Mouse (Mus musculus): ENCODE measurements around the gene Fam118b. TPM values are rescaled to one million over a fixed set of nuclear protein-coding genes. Genes with fewer than 3 reads are reported as not detected.

The Fam118b gene
- polyA plus RNA-seq, 1 experiment: 11.4 TPM

DNA sequence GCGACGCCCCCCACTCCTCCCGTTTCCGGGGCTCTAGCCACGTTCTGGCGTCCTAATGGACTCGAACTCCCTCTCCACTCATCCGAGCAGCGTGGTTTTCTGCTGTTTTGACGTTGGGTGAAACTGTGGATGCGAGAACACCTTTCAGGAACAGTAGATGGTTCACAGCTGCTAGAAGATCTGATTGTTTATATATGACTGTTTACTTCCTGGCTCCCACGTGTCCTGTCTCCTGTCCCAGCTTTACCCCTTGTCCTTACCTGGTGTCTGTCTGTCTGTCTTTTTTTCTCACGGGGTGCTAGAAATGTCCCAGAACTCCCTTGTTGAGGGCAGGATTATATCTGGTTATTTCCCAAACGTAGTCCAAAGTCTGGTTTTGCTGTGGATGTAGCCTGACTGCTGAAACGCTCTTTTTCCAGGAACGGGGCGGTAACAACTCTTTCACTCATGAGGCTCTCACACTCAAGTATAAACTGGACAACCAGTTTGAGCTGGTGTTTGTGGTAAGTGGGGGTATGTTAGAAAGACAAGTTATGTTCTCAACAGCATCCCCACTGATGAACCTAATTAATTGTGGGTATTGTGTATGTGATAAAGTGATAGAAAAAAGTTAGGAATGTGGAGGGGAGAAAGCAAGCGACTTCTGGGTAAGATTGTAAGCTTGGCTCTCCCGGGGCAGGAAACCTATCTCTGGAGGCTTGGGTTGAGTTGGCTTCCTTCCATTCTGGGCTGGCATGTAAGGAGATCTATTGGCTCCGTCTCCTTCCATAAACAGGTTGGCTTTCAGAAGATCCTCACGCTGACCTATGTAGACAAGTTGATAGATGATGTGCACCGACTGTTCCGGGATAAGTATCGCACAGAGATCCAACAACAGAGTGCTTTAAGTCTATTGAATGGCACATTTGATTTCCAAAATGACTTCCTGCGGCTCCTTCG, 55.8 kb downstream of the Fam118b start:
- peaks cover 2% of the 10 kb centered on the region; the same call in 1 of the 2 replicates for H3K4me1 ChIP-seq (ENCODE audit: control insufficient read depth, insufficient read depth, low read length)
- WGBS: 29% methylated on average over 26 of the region's 26 CpGs
- peak overlapping the region; percentile 88 for H3K4me3 ChIP-seq (replicated peaks; ENCODE audit: control insufficient read depth, low read depth, low read length)
- TF ChIP-seq CTCF (IDR thresholded peaks at IDR 0.05; ENCODE audit: control insufficient read depth, insufficient read depth, low read length): no peak
- peak overlapping the region; percentile 58 for H3K27ac ChIP-seq (ENCODE audit: control insufficient read depth, insufficient read depth, low read depth, low read length, poor library complexity)

DNA sequence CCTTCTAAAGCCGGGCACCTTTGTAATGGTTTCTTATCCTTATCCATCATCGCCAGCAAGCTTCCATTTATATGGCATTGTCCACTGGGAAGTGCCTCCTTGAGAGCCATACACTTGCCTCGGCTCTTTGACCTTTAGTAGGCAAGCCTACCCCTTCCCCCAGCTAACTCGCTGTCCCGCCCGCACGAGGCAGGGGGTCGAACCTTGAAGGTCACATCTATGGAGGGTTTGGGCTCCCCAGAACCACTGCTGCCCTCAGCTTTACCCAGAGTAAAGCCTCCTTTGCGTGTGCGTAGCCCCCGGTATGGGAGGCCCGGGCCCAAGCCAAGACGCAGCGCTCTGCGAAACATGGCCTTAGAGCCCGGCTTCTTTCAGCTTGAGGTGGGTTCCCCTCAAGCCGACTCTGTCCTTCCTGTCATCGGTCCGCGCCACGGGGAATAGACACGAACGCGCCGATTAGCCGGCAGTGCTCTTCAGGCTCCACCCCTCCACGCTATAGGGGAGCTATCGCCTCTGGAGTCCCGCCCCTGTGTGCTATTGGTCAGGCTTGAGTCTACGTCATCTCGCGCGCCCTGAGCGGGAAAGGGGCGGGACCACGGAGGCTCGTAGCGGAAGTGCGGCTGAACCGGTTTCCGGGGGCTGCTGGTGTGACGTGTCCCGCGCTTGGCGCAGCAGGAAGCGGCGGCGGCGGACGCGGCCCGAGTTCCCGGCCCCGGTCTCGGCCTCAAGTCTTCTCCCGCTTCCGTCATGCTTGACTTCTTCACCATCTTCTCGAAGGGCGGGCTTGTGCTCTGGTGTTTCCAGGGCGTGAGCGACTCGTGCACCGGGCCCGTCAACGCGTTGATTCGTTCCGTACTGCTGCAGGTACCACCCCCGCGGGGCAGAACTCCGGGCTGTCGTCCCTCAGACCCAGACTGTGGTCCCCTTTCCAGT, 56.8 kb downstream of the Fam118b start, which contains the start of gene Foxred1:
Foxred1 (minus strand) TSS at position 514 of the 933 bp plus-strand sequence.
- under 1% methylated on average over 72 of the region's 72 CpGs for WGBS
- peaks cover 2% of the 10 kb centered on the region; the same call in 1 of the 2 replicates for H3K4me1 ChIP-seq (ENCODE audit: control insufficient read depth, insufficient read depth, low read length)
- H3K27ac ChIP-seq (ENCODE audit: control insufficient read depth, insufficient read depth, low read depth, low read length, poor library complexity): peak within 1 kb of the TSS; percentile 79
- TF ChIP-seq POLR2A (IDR thresholded peaks at IDR 0.05; ENCODE audit: borderline replicate concordance, control insufficient read depth, low read depth, low read length): peak; percentile 89
- no peak for TF ChIP-seq CTCF (IDR thresholded peaks at IDR 0.05; ENCODE audit: control insufficient read depth, insufficient read depth, low read length)
- H3K4me3 ChIP-seq (replicated peaks; ENCODE audit: control insufficient read depth, low read depth, low read length): peak within 1 kb of the TSS; percentile 88

DNA sequence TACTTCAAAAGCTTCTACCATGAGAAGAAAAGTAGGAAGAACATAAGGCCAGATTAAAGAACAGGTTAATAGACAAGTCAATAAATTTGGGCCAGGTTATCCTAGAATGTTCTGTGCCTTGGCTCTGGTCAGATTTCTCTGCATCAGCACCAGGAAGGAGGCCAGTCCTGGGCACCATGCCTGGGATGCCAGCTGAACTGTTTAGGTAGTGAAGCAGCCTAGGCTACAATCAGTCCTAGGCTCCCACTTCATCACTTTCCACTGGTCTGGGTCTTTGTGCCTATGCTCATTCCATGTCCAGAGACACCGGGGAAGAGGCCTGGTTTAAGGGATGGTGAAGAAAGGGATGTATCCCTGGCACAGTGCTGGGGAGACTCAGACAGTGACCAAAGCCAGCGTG, 63.2 kb downstream of the Fam118b start:
- H3K4me3 ChIP-seq (replicated peaks; ENCODE audit: control insufficient read depth, low read depth, low read length): no peak overlapping the region
- H3K27ac ChIP-seq (ENCODE audit: control insufficient read depth, insufficient read depth, low read depth, low read length, poor library complexity): no peak overlapping the region
- H3K4me1 ChIP-seq (ENCODE audit: control insufficient read depth, insufficient read depth, low read length): peaks cover 3% of the 10 kb centered on the region
- TF ChIP-seq POLR2A (IDR thresholded peaks at IDR 0.05; ENCODE audit: borderline replicate concordance, control insufficient read depth, low read depth, low read length): no peak
- TF ChIP-seq CTCF (IDR thresholded peaks at IDR 0.05; ENCODE audit: control insufficient read depth, insufficient read depth, low read length): no peak
- WGBS: 96% methylated on average over 2 of the region's 2 CpGs

DNA sequence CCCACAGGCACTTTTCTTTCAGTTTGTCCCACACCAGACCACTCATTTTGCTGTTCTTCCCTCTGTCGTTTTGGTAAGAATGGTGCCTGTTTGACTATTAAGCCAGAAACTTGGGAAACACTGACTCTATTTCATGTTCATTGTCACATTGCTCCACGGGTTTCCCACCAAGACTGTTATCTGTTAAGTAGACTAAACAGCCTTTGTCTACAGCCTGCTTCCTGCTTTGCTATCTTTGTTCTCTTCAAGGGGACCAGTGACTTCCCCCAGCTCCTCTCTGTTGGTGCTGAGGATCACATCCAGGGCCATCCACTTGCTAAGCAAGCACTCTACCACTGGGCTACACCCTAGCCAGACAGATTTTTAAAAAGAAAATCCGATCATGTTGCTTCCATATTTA, 64.1 kb downstream of the Fam118b start:
- 53% methylated on average over 3 of the region's 3 CpGs for WGBS
- TF ChIP-seq POLR2A (IDR thresholded peaks at IDR 0.05; ENCODE audit: borderline replicate concordance, control insufficient read depth, low read depth, low read length) (no peak), CTCF (IDR thresholded peaks at IDR 0.05; ENCODE audit: control insufficient read depth, insufficient read depth, low read length) (no peak)
- peaks cover 3% of the 10 kb centered on the region for H3K4me1 ChIP-seq (ENCODE audit: control insufficient read depth, insufficient read depth, low read length)

DNA sequence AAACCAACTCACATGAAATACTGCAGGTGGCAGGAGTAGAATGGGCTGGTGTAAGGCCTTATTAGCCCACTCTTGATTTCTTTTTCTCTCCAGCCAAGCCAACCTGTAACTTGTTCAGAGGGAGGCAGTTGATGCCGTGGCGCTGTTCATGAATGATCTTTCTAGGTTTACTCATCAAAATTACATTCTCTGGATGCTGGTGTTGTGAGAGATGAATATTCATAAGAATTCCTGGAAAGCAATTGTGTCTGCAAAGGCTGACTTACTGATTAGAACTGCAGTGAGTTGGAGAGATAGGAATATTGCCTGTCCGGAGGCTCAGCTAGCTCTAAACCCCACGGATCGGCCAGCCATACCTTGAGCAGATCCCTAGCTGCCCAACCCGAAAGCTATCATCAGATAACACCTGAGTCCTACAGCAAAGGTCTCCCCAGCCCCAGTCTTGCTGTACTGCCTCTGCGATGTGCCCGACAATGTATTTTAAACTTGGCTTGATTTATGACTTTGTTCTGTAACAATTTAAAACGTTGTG, 67.0 kb downstream of the Fam118b start:
- Histone ChIP-seq H3K4me3 (replicated peaks; ENCODE audit: control insufficient read depth, low read depth, low read length) (no peak overlapping the region), H3K4me1 (ENCODE audit: control insufficient read depth, insufficient read depth, low read length) (peaks cover 7% of the 10 kb centered on the region), H3K27ac (ENCODE audit: control insufficient read depth, insufficient read depth, low read depth, low read length, poor library complexity) (no peak overlapping the region)
- 48% methylated on average over 9 of the region's 9 CpGs for WGBS
- TF ChIP-seq CTCF (IDR thresholded peaks at IDR 0.05; ENCODE audit: control insufficient read depth, insufficient read depth, low read length) (no peak), POLR2A (IDR thresholded peaks at IDR 0.05; ENCODE audit: borderline replicate concordance, control insufficient read depth, low read depth, low read length) (no peak)

More for the DNA sequence above, 64.1 kb downstream of the Fam118b start:
- Histone ChIP-seq H3K4me3 (replicated peaks; ENCODE audit: control insufficient read depth, low read depth, low read length) (no peak overlapping the region), H3K27ac (ENCODE audit: control insufficient read depth, insufficient read depth, low read depth, low read length, poor library complexity) (no peak overlapping the region)

DNA sequence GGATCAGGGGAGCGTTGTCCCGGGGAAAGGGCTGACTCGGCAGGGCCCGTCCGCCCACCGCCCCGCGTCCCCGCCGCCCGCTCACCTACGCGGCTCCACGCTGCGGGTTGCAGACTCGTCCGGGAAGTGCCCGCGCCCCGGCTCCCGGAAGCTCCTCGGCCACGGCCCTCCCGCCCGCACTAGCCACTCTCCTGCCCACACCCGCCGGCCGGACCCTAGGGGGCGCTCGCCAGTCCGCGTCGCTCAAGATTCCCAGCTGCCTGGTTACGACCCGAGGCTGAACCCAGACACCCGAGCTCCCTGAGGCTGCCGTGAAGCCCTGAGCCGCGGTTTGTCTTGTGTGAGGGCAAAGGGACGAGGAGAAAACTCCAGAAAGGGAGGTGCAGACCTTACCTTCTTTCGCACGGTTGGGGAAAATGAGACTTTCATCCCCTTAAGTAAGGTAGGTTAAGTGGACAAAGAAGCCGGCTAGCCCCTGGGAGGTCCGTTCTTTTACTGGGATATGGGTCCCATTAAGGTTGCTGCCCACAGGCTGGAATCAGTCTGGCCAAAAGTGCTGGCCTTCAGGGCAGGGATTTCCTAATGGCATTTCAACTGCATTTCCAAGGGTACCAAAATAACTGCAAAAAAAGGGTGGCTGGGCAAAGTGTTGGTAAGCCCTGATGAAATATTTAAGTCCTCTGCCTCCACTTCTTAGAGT, 67.7 kb downstream of the Fam118b start, which contains the start of the genes Srpr and Tirap:
Srpr (plus strand) TSS at position 404 of the 700 bp plus-strand sequence.
Tirap (minus strand) TSS at position 520 of the 700 bp plus-strand sequence.
- WGBS: under 1% methylated on average over 43 of the region's 44 CpGs
- TF ChIP-seq CTCF (IDR thresholded peaks at IDR 0.05; ENCODE audit: control insufficient read depth, insufficient read depth, low read length) (peak; percentile 84), POLR2A (IDR thresholded peaks at IDR 0.05; ENCODE audit: borderline replicate concordance, control insufficient read depth, low read depth, low read length) (no peak)
- Histone ChIP-seq H3K4me1 (ENCODE audit: control insufficient read depth, insufficient read depth, low read length) (peaks cover 7% of the 10 kb centered on the region), H3K4me3 (replicated peaks; ENCODE audit: control insufficient read depth, low read depth, low read length) (peak within 1 kb of the TSS; percentile 89), H3K27ac (ENCODE audit: control insufficient read depth, insufficient read depth, low read depth, low read length, poor library complexity) (peak within 1 kb of the TSS; percentile 82)
